Mouse (Mus musculus): Measurements from ENCODE around the gene Pitpnm1. TPM values are rescaled to one million over a fixed set of nuclear protein-coding genes. Genes with fewer than 3 reads are reported as not detected.
"Not testable (repeated sequence)": the region's sequence is repeated elsewhere in the genome, so short reads cannot be mapped to it uniquely, and the experiment has no call there.

The Pitpnm1 gene
- total RNA-seq (2021): 100 to 1,000 TPM; 234 to 237 TPM

GRCm38 (mm10) chr19:4099837-4100717, at the start of gene Pitpnm1:
Gene Pitpnm1, plus strand, starts transcription at chr19:4099998.
- intact Hi-C loops (cut with DNase I): loop anchor here (10.0 kb wide), 1 partner anchor 125 kb away; no protein-coding TSS in a partner anchor
- peak in 1 of 2 experiments; percentile 84 for DNase-seq (ENCODE audit: extremely low spot score in 1 of 2, low spot score in 2 of 2)

GRCm38 (mm10) chr19:4051016-4051415, 48.8 kb upstream of the Pitpnm1 start:
- intact Hi-C loops (cut with DNase I): loop anchor here (5.0 kb wide), 1 partner anchor 36 kb away; no protein-coding TSS in a partner anchor
- no peak for DNase-seq (ENCODE audit: extremely low spot score in 1 of 2, low spot score in 2 of 2)

- intact Hi-C loops (cut with DNase I): loop anchor here (5.0 kb wide), 1 partner anchor 35 kb away; no protein-coding TSS in a partner anchor
- peak in 1 of 2 experiments; percentile 71 for DNase-seq (ENCODE audit: extremely low spot score in 1 of 2, low spot score in 2 of 2)
Measured at GRCm38 (mm10) chr19:4051741-4052515, 47.9 kb upstream of the Pitpnm1 start.

- DNase-seq (ENCODE audit: extremely low spot score in 1 of 2, low spot score in 2 of 2): no peak
- intact Hi-C loops (cut with DNase I): loop anchor here (5.0 kb wide), 1 partner anchor 35 kb away; no protein-coding TSS in a partner anchor
Measured at GRCm38 (mm10) chr19:4052516-4053030, 47.2 kb upstream of the Pitpnm1 start.

- intact Hi-C loops (cut with DNase I): loop anchor here (5.0 kb wide), 1 partner anchor 33 kb away; no protein-coding TSS in a partner anchor
- no peak for DNase-seq (ENCODE audit: extremely low spot score in 1 of 2, low spot score in 2 of 2)
Measured at GRCm38 (mm10) chr19:4054613-4055012, 45.2 kb upstream of the Pitpnm1 start.

GRCm38 (mm10) chr19:4055216-4055946, 44.4 kb upstream of the Pitpnm1 start:
- intact Hi-C loops (cut with DNase I): no loop called here
- no peak for DNase-seq (ENCODE audit: extremely low spot score in 1 of 2, low spot score in 2 of 2)

- intact Hi-C loops (cut with DNase I): no loop called here
- DNase-seq (ENCODE audit: extremely low spot score in 1 of 2, low spot score in 2 of 2): no peak
Measured at GRCm38 (mm10) chr19:4055947-4056693, 43.7 kb upstream of the Pitpnm1 start.

GRCm38 (mm10) chr19:4056727-4057126, 43.1 kb upstream of the Pitpnm1 start:
- intact Hi-C loops (cut with DNase I): no loop called here
- no peak for DNase-seq (ENCODE audit: extremely low spot score in 1 of 2, low spot score in 2 of 2)

GRCm38 (mm10) chr19:4057389-4057788, 42.4 kb upstream of the Pitpnm1 start:
- no peak for DNase-seq (ENCODE audit: extremely low spot score in 1 of 2, low spot score in 2 of 2)
- intact Hi-C loops (cut with DNase I): no loop called here

- intact Hi-C loops (cut with DNase I): no loop called here
- DNase-seq (ENCODE audit: extremely low spot score in 1 of 2, low spot score in 2 of 2): no peak
Measured at GRCm38 (mm10) chr19:4057962-4058361, 41.8 kb upstream of the Pitpnm1 start.

GRCm38 (mm10) chr19:4058581-4058980, 41.2 kb upstream of the Pitpnm1 start:
- DNase-seq (ENCODE audit: extremely low spot score in 1 of 2, low spot score in 2 of 2): no peak
- intact Hi-C loops (cut with DNase I): no loop called here

- intact Hi-C loops (cut with DNase I): no loop called here
- DNase-seq (ENCODE audit: extremely low spot score in 1 of 2, low spot score in 2 of 2): no peak
Measured at GRCm38 (mm10) chr19:4059069-4059740, 40.6 kb upstream of the Pitpnm1 start, which contains the start of gene Gstp3. Gene Gstp3, minus strand, starts transcription at chr19:4059569.

GRCm38 (mm10) chr19:4060044-4060898, 39.5 kb upstream of the Pitpnm1 start:
- intact Hi-C loops (cut with DNase I); DNase-seq (ENCODE audit: extremely low spot score in 1 of 2, low spot score in 2 of 2): not testable (repeated sequence)

- intact Hi-C loops (cut with DNase I): no loop called here
- DNase-seq (ENCODE audit: extremely low spot score in 1 of 2, low spot score in 2 of 2): no peak
Measured at GRCm38 (mm10) chr19:4060899-4061465, 38.8 kb upstream of the Pitpnm1 start.

GRCm38 (mm10) chr19:4063357-4063756, 36.4 kb upstream of the Pitpnm1 start:
- DNase-seq (ENCODE audit: extremely low spot score in 1 of 2, low spot score in 2 of 2); intact Hi-C loops (cut with DNase I): not testable (repeated sequence)

GRCm38 (mm10) chr19:4064501-4064900, 35.3 kb upstream of the Pitpnm1 start:
- DNase-seq (ENCODE audit: extremely low spot score in 1 of 2, low spot score in 2 of 2); intact Hi-C loops (cut with DNase I): not testable (repeated sequence)

All from left cerebral cortex, postnatal 10 days (tissue).